Mouse (Mus musculus) gonadal fat pad, adult 2 months (tissue): ENCODE data around the gene Zfp276. TPM values are rescaled to one million over a fixed set of nuclear protein-coding genes. Genes with fewer than 3 reads are reported as not detected.
A peak's percentile ranks its signal among the peaks of the same experiment; 100 is the strongest.

Experiments used
- DNase-seq: peaks from one replicate; pipeline ENCODE4 v3.0.0-alpha.2; 2012; ENCODE audit warnings: low read depth
- polyA plus RNA-seq: library from polyadenylated mRNA; depleted of rRNA; stranded (reverse); fragments of >200 nt; gene quantifications from 2 replicates; pipeline ENCODE4 v1.2.3, GENCODE M21; 2012; rRNA removed

The Zfp276 gene
- polyA plus RNA-seq, 1 experiment = 35.1 TPM

GRCm38 (mm10) chr8:123290679-123291078, 36.7 kb downstream of the Zfp276 start:
- no peak for DNase-seq

GRCm38 (mm10) chr8:123291716-123292115, 37.7 kb downstream of the Zfp276 start:
- no peak for DNase-seq

- DNase-seq = no peak
Observed at GRCm38 (mm10) chr8:123292281-123292680, 38.3 kb downstream of the Zfp276 start.

GRCm38 (mm10) chr8:123292785-123293184, 38.8 kb downstream of the Zfp276 start:
- DNase-seq = no peak

DNA sequence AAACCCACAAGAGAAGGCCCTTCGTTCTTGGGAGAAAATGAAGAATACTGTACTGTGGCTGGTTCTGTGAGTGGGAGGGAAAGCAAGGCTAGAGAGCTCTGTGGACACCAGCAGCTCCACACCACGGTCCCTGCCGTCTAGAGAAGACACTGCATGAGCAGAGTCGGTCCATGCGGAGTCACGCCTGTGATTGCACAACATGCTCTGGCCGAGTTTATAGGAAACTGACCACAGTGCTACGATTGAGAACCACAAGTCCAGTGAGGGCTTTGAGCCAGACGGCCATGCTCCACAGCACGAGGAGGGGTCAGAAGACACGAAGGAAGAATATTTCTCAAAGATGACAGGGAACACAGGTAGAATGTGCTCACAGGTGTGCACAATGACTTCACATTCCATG, 44.3 kb downstream of the Zfp276 start:
- DNase-seq = no peak

- no peak for DNase-seq
Observed at GRCm38 (mm10) chr8:123308738-123309137, 54.7 kb downstream of the Zfp276 start.

DNA sequence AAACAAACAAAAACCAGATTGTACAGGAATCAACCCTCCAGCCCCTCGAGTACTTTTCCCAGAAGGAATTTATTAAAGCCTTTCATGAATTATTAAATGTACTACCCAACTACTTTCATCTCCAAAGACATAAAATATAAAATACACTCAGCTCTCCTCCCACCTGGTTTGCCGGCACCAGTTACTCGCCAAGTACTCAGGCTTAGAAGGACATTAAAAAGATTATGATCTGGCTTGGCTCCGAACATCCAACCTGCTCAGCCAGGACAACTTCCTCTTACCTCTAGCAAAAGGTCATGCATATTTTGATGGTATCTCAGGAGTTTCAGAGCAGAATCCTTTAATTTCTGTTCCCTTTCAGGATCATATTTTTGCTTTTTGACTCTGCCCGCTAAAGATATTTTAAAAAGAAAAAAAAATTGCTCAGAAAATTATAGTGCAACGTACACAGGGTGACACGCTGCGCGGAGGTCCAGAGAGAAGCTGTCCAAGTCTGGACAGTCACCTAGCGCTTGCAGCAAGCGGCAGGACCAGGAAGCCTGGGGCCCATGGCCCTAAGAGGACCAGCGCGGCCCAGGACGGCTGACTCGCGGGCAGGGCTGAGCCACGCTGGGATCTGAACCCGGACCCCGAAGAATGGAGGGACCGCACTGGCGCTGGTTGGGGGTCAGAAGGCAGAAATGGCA, 63.9 kb downstream of the Zfp276 start:
- peak; percentile 70 for DNase-seq

DNA sequence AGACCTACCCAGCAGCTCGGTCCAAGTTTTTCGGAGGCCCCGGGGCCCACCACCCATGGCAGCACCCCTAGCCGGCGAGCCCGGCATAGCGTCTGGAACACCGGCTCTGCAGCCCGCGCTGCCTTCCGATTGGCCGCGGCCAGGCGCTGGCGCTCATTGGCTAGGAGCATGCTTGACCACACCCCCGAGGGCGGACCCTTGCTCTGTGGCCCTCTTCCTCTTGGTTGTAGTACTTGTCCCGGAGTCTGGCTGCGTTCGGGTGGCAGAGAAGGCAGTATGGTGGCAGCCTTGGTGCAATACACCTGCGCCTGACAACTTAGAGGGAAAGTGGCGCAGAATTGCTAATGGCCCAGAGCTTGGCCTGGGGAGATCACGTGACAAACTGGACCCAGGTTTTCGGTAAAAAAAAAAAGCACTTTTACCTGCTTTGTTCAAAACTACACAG, 64.5 kb downstream of the Zfp276 start, which contains the start of gene Fanca:
TSS of gene Fanca (minus strand) at position 110 of the 445 bp plus-strand sequence.
- peak; percentile 38 for DNase-seq

Other genes starting within 250 kb of the Zfp276 start
- 48.7 and 53.0 TPM in 2 replicates for gene Ankrd11, start 211.9 kb upstream of the Zfp276 start, polyA plus RNA-seq
- 113 and 128 TPM in 2 replicates for gene Spg7, start 191.3 kb upstream of the Zfp276 start, polyA plus RNA-seq
- 1,855 and 2,227 TPM in 2 replicates for gene Rpl13, start 151.8 kb upstream of the Zfp276 start, polyA plus RNA-seq
- 3.7 and 6.1 TPM in 2 replicates for gene Cpne7, start 136.8 kb upstream of the Zfp276 start, polyA plus RNA-seq
- 73.5 and 81.9 TPM in 2 replicates for gene Sult5a1, start 95.9 kb upstream of the Zfp276 start, polyA plus RNA-seq
- gene Dpep1, start 68.0 kb upstream of the Zfp276 start, polyA plus RNA-seq = 94.5 and 111 TPM in 2 replicates
- gene Chmp1a, start 41.4 kb upstream of the Zfp276 start, polyA plus RNA-seq = 126 and 136 TPM in 2 replicates
- 3.4 and 6.6 TPM in 2 replicates for gene Spata33, start 41.4 kb upstream of the Zfp276 start, polyA plus RNA-seq
- 58.8 and 64.5 TPM in 2 replicates for gene Cdk10, start 29.4 kb upstream of the Zfp276 start, polyA plus RNA-seq
- gene Spata2l, start 18.0 kb upstream of the Zfp276 start, polyA plus RNA-seq = 13.3 and 17.4 TPM in 2 replicates
- gene Vps9d1, start 153 bp downstream of the Zfp276 start, polyA plus RNA-seq = 54.0 and 57.9 TPM in 2 replicates
- gene Fanca, start 64.4 kb downstream of the Zfp276 start, polyA plus RNA-seq = 81.8 and 123 TPM in 2 replicates
- gene Spire2, start 78.5 kb downstream of the Zfp276 start, polyA plus RNA-seq = 2.6 and 2.7 TPM in 2 replicates
- gene Tcf25, start 119.6 kb downstream of the Zfp276 start, polyA plus RNA-seq = 207 and 223 TPM in 2 replicates
- not detected in 2 replicates for gene Mc1r, start 152.9 kb downstream of the Zfp276 start, polyA plus RNA-seq
- 0.42 and 0.97 TPM in 2 replicates for gene Tubb3, start 157.2 kb downstream of the Zfp276 start, polyA plus RNA-seq
- gene Def8, start 169.3 kb downstream of the Zfp276 start, polyA plus RNA-seq = 42.0 and 45.1 TPM in 2 replicates
- 29.6 and 31.1 TPM in 2 replicates for gene Afg3l1, start 223.7 kb downstream of the Zfp276 start, polyA plus RNA-seq